18 mouse cellular contexts compared by ENCODE assay signal in genomic region chr19:21384231-21384630, GRCm38 (mm10).
"Had no signal": no experiment of that assay in that cellular context is flagged by ENCODE, and none has a peak within 500 bp of the region (broad histone marks: within the 10 kb centered on the region; RNA-seq: fewer than 3 reads in every experiment).

No protein-coding gene starts in this region.

- ATAC-seq: midbrain, embryonic 13.5 days; midbrain, embryonic 16.5 days had no signal

- H3K9ac ChIP-seq: liver, embryonic 14.5 days; lung, embryonic 15.5 days; midbrain, embryonic 13.5 days had no signal

- H3K27ac ChIP-seq: left cerebral cortex, adult 2 months; liver, embryonic 14.5 days; lung, embryonic 15.5 days; macrophage; midbrain, embryonic 10.5 days; midbrain, embryonic 13.5 days; stomach, postnatal 0 days had no signal

- H3K36me3 ChIP-seq: lung, embryonic 15.5 days; midbrain, embryonic 10.5 days; midbrain, embryonic 13.5 days had no signal

- H3K27me3 ChIP-seq: lung, embryonic 15.5 days; megakaryocyte, embryonic 14.5 days; midbrain, embryonic 13.5 days had no signal

- H3K4me2 ChIP-seq: lung, embryonic 15.5 days; midbrain, embryonic 13.5 days had no signal

- H3K4me3 ChIP-seq: left cerebral cortex, adult 2 months; lung, embryonic 15.5 days; midbrain, embryonic 10.5 days; midbrain, embryonic 13.5 days had no signal

- H3K4me1 ChIP-seq: lung, embryonic 15.5 days; midbrain, embryonic 10.5 days; midbrain, embryonic 13.5 days had no signal

- H3K9me3 ChIP-seq: lung, embryonic 15.5 days; midbrain, embryonic 10.5 days; midbrain, embryonic 13.5 days had no signal

- DNase-seq: kidney, adult 2 months; kidney, postnatal 10 days; kidney, postnatal 36 days; layer of hippocampus, postnatal 36 days; right cerebral cortex, postnatal 14 days; right cerebral cortex, postnatal 4 days; thymus, adult 2 months; thymus, postnatal 14 days; thymus, postnatal 4 days had no signal
